In the genomic region with DNA sequence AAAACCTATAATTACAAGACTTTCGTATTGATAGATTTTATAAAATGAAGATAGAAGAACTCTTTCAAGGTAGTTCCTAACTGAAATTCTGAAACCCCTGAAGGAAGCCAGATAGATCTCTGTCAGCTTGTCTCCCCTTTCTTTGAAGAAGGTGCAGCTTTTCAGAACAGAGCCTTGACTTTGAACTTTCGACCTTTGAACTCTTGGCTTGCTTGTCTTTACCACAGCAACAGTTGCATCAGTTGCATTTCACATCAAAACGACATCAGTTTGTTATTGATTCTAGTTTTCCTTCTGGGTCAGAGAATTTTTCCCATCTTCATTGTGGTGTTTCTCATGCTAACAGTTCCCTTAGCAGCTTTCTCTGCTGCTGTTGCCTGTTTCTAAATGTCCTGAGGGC, we compare ENCODE assay signal across 19 mouse cellular contexts. TPM values are rescaled to one million over a fixed set of nuclear protein-coding genes. Genes with fewer than 3 reads are reported as not detected.
DNase-seq lines count a peak whose midpoint lies in the region; ATAC-seq and TF ChIP-seq lines count a peak whose summit lies in the region.
"Had no signal": no experiment of that assay in that cellular context is flagged by ENCODE, and none has a peak within 500 bp of the region (broad histone marks: within the 10 kb centered on the region; RNA-seq: fewer than 3 reads in every experiment).

No protein-coding gene starts in this region.

- DNase-seq in kidney, adult 2 months, result peak; percentile 54
- DNase-seq in kidney, postnatal 4 days, result no peak
- peak; percentile 64 for DNase-seq in thymus, postnatal 0 days (ENCODE audit: low spot score)
- no peak for DNase-seq in thymus, postnatal 36 days
- peak; percentile 49 for DNase-seq in thymus, postnatal 14 days
- DNase-seq: adrenal gland, postnatal 14 days; cerebellum, adult 11-12 months; cerebellum, adult 9-10 months; cerebellum, postnatal 25 days; gastrocnemius, postnatal 36 days; heart, adult 11 months; heart, postnatal 36 days had no signal

- H3K36me3 ChIP-seq in kidney, adult 2 months (ENCODE audit: control insufficient read depth, insufficient read depth, low read length), result no peaks in the 10 kb centered on the region
- H3K36me3 ChIP-seq in hindbrain, embryonic 12.5 days, result no peaks in the 10 kb centered on the region
- H3K36me3 ChIP-seq: embryonic facial prominence, embryonic 12.5 days; forebrain, embryonic 15.5 days; G1E; heart, embryonic 13.5 days had no signal

- no peak overlapping the region for H3K4me3 ChIP-seq in kidney, adult 2 months (ENCODE audit: insufficient read depth, low read depth, low read length)
- H3K4me3 ChIP-seq in hindbrain, embryonic 12.5 days, result no peak overlapping the region
- H3K4me3 ChIP-seq: embryonic facial prominence, embryonic 12.5 days; forebrain, embryonic 15.5 days; heart, embryonic 13.5 days had no signal

- 57% methylated on average over 3 of the region's 3 CpGs for WGBS in kidney, adult 2 months
- 72% methylated on average over 3 of the region's 3 CpGs for WGBS in hindbrain, embryonic 12.5 days

- no peaks in the 10 kb centered on the region for H3K27me3 ChIP-seq in kidney, adult 2 months (replicated peaks; ENCODE audit: control insufficient read depth, insufficient read depth, low read length)
- no peaks in the 10 kb centered on the region for H3K27me3 ChIP-seq in hindbrain, embryonic 12.5 days
- H3K27me3 ChIP-seq: embryonic facial prominence, embryonic 12.5 days; forebrain, embryonic 15.5 days; heart, embryonic 13.5 days had no signal

- no peak for TF ChIP-seq CTCF in kidney, adult 2 months (conservative IDR thresholded peaks at IDR 0.05; ENCODE audit: insufficient read depth, insufficient read length, low read depth, low read length)

- no peaks in the 10 kb centered on the region for H3K9me3 ChIP-seq in hindbrain, embryonic 12.5 days (replicated peaks)
- H3K9me3 ChIP-seq: embryonic facial prominence, embryonic 12.5 days; forebrain, embryonic 15.5 days; G1E; heart, embryonic 13.5 days had no signal

- H3K27ac ChIP-seq in kidney, adult 2 months (ENCODE audit: insufficient read depth, low read depth, low read length), result no peak overlapping the region
- H3K27ac ChIP-seq in hindbrain, embryonic 12.5 days, result no peak overlapping the region
- H3K27ac ChIP-seq: embryonic facial prominence, embryonic 12.5 days; forebrain, embryonic 15.5 days; heart, embryonic 13.5 days had no signal

- TF ChIP-seq POLR2A in kidney, adult 2 months (IDR thresholded peaks at IDR 0.05; ENCODE audit: low read depth, low read length), result no peak

- H3K4me1 ChIP-seq in kidney, adult 2 months (ENCODE audit: control insufficient read depth, insufficient read depth, low read length), result no peaks in the 10 kb centered on the region
- H3K4me1 ChIP-seq in hindbrain, embryonic 12.5 days, result no peaks in the 10 kb centered on the region
- H3K4me1 ChIP-seq: embryonic facial prominence, embryonic 12.5 days; heart, embryonic 13.5 days had no signal

- no peak for ATAC-seq in hindbrain, embryonic 12.5 days (ENCODE audit: low FRiP score)
- ATAC-seq: activated CD4-positive, CD25-positive, alpha-beta regulatory T cell, adult 4 months; forebrain, embryonic 15.5 days; hindbrain, embryonic 16.5 days had no signal

- no peak overlapping the region for H3K9ac ChIP-seq in hindbrain, embryonic 12.5 days
- H3K9ac ChIP-seq: embryonic facial prominence, embryonic 12.5 days; forebrain, embryonic 15.5 days; heart, embryonic 13.5 days had no signal

- H3K4me2 ChIP-seq in hindbrain, embryonic 12.5 days (replicated peaks), result no peak overlapping the region
- H3K4me2 ChIP-seq: embryonic facial prominence, embryonic 12.5 days; forebrain, embryonic 15.5 days; heart, embryonic 13.5 days had no signal

RNA-seq across cellular contexts. Expression of gene Marcks, which starts 9.3 kb away (rescaled TPM):
- polyA plus RNA-seq in kidney, adult 2 months (2012; rRNA removed), result 14.4 and 15.3 TPM in 2 replicates
- 71.5 and 86.6 TPM in 2 replicates for polyA plus RNA-seq in thymus, postnatal 0 days (2015; fragmentation: Nextera tagmentation; extraction: Ambion mirVana)
- polyA plus RNA-seq in hindbrain, embryonic 12.5 days (2016; fragmentation: Nextera tagmentation; extraction: Ambion mirVana), result 338 and 368 TPM in 2 replicates
- polyA plus RNA-seq: G1E had no signal

Comparison
In these comparisons a context has a peak if more than half of its experiments do, and no peak if none do; other contexts are left out.
1. DNase-seq: peak in kidney, adult 2 months (single experiment), thymus, postnatal 0 days (single experiment) and thymus, postnatal 14 days (single experiment); none in kidney, postnatal 4 days (0 of 2) and thymus, postnatal 36 days (0 of 2).